Mouse (Mus musculus) thymus, adult 2 months (tissue): ENCODE measurements around the gene Rho.

Source experiments
- CTCF ChIP-seq: fragments of 200-500 bp; IDR thresholded peaks from 2 replicates; pipeline ENCODE4 v1.5.1; 2012; ENCODE audit warnings: mild to moderate bottlenecking, control low read depth, low read length, moderate library complexity, borderline replicate concordance; ENCODE audit not compliant: control insufficient read depth, poor library complexity, insufficient read depth; ENCODE audit errors: extremely low read depth
- POLR2A ChIP-seq: fragments of 200-500 bp; IDR thresholded peaks from 2 replicates; pipeline ENCODE4 v1.6.1; 2012; ENCODE audit warnings: mild to moderate bottlenecking, low read length, control low read depth, moderate library complexity; ENCODE audit not compliant: control insufficient read depth, poor library complexity, insufficient read depth; ENCODE audit errors: extremely low read depth

GRCm38 (mm10) chr6:115957681-115958080 is 26.1 kb downstream of the Rho start:
- TF ChIP-seq CTCF, result no peak
- no peak for TF ChIP-seq POLR2A
